Mouse (Mus musculus): ENCODE data around the gene Wscd2.

DNA sequence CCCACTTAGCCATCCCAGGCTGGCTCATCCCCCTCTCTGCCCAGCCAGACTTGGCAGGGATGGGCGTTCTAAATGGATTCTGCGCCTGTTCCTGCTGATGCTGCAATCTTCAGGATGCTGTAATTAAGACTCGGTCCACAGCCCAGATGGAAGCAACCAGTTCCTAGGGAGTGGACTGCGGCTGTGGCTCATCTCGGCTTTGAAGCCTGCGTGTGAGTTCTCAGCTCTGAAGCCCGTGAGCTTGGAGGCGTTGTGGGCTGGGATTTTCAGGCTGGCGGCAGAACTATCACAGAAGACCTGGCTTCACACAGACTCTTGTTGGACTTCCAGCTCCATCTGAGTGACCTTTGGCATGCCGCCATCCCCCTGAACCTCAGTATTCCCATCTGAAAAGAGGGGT lies 34.1 kb upstream of the Wscd2 start:
- TF ChIP-seq GATA1 (IDR thresholded peaks at IDR 0.05; ENCODE audit: borderline replicate concordance, low read length) (no peak), FLI1 (IDR thresholded peaks at IDR 0.05; ENCODE audit: low read length) (no peak)

All from megakaryocyte, embryonic 14.5 days (primary cell).